Mouse (Mus musculus): ENCODE measurements at regions not wholly inside any gene's neighbourhood (a gene's known extent, or its start where the extent isn't known, plus 50 kb on each side); places are given as distances from the start of the nearest gene placed in this dataset.

GRCm38 (mm10) chr12:109917761-109918160, 317.6 kb upstream of the Rtl1 start:
- no peak for TF ChIP-seq POLR2A (IDR thresholded peaks at IDR 0.05; ENCODE audit: control insufficient read depth, extremely low read depth, insufficient read depth, low read length, poor library complexity)
- TF ChIP-seq CTCF (IDR thresholded peaks at IDR 0.05; ENCODE audit: borderline replicate concordance, control insufficient read depth, extremely low read depth, insufficient read depth, low read length, poor library complexity): no peak

Measured in thymus, adult 2 months (tissue).